Mouse (Mus musculus): ENCODE results near the gene Rptor. TPM values are rescaled to one million over a fixed set of nuclear protein-coding genes. Genes with fewer than 3 reads are reported as not detected.

Rptor gene
- total and polyA plus RNA-seq, 3 experiments, result 33.9 to 34.9 TPM; not detected in 1

DNA sequence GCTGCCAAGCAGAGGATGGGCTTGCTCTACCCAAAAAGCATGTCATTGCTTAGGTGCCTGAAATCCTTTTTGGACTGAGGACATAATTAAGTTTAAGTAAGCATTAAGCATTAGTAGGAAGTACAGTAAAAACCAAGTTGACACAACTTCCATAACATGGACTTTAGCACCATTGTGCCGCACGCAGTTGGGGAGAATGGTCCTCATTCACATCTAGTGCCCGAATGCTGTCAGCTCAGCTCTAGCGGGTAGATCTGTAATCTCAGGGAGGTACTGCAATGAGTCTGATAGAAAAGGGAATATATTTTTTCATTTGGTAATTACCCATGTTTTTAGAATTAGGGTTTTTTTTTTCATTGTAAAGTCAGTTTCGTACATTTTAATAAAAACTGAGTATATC lies 155.5 kb downstream of the Rptor start:
- no peaks in the 10 kb centered on the region for H3K79me2 ChIP-seq (ENCODE audit: control insufficient read depth, insufficient read depth, low read length, poor library complexity)
- TF ChIP-seq TCF12 (IDR thresholded peaks at IDR 0.05; ENCODE audit: low read depth, low read length) (no peak), JUND (IDR thresholded peaks at IDR 0.05; ENCODE audit: low read depth, low read length) (no peak), NELFE (IDR thresholded peaks at IDR 0.05; ENCODE audit: low read depth, low read length) (no peak), NRF1 (IDR thresholded peaks at IDR 0.05; ENCODE audit: insufficient read depth, low read depth, low read length, poor library complexity, severe bottlenecking) (no peak), ZC3H11A (IDR thresholded peaks at IDR 0.05; ENCODE audit: low read depth, low read length) (no peak), MEF2A (IDR thresholded peaks at IDR 0.05; ENCODE audit: extremely low read depth, insufficient replicate concordance, low read depth, low read length, poor library complexity, severe bottlenecking) (no peak), GATA1 (IDR thresholded peaks at IDR 0.05; ENCODE audit: low read depth, low read length) (no peak), SIN3A (IDR thresholded peaks at IDR 0.05; ENCODE audit: low read length) (no peak), GABPA (IDR thresholded peaks at IDR 0.05; ENCODE audit: low read depth, low read length) (no peak), ZMIZ1 (IDR thresholded peaks at IDR 0.05; ENCODE audit: low read depth, low read length) (no peak), ELF1 (IDR thresholded peaks at IDR 0.05; ENCODE audit: low read depth, low read length) (no peak), MYB (IDR thresholded peaks at IDR 0.05; ENCODE audit: low read depth, low read length) (no peak), BHLHE40 (IDR thresholded peaks at IDR 0.05; ENCODE audit: borderline replicate concordance, low read depth, low read length) (no peak), HCFC1 (IDR thresholded peaks at IDR 0.05; ENCODE audit: low read depth, low read length) (no peak), TAL1 (IDR thresholded peaks at IDR 0.05; ENCODE audit: low read length) (no peak), MXI1 (IDR thresholded peaks at IDR 0.05; ENCODE audit: low read depth, low read length) (no peak)
- no peak overlapping the region for H3K9ac ChIP-seq (ENCODE audit: control insufficient read depth, low read depth, low read length, poor library complexity, severe bottlenecking)
- H3K27ac ChIP-seq (ENCODE audit: control insufficient read depth, low read depth, low read length), result no peak overlapping the region
- H3K4me3 ChIP-seq (ENCODE audit: control insufficient read depth in 1 of 2, insufficient read depth in 1 of 2, low read depth in 2 of 2, low read length in 2 of 2), result no peak overlapping the region
- peaks cover 0 to 7% of the 10 kb centered on the region in 2 experiments; a peak in 2 of 4 replicates for H3K36me3 ChIP-seq (ENCODE audit: control insufficient read depth in 1 of 2, insufficient read depth in 2 of 2, low read length in 2 of 2)
- DNase-seq (ENCODE audit: low read depth, low spot score), result no peak
- no peaks in the 10 kb centered on the region for H3K9me3 ChIP-seq (replicated peaks; ENCODE audit: insufficient read depth, low read length)
- no peaks in the 10 kb centered on the region for H3K4me1 ChIP-seq (ENCODE audit: control insufficient read depth in 1 of 2, insufficient read depth in 2 of 2, low read length in 2 of 2)
- H3K27me3 ChIP-seq (ENCODE audit: control insufficient read depth in 1 of 2, insufficient read depth in 2 of 2, low read length in 2 of 2), result no peaks in the 10 kb centered on the region

GRCm38 (mm10) chr11:119758705-119759327 lies 156.1 kb downstream of the Rptor start:
- Histone ChIP-seq H3K9ac (ENCODE audit: control insufficient read depth, low read depth, low read length, poor library complexity, severe bottlenecking) (no peak overlapping the region), H3K79me2 (ENCODE audit: control insufficient read depth, insufficient read depth, low read length, poor library complexity) (no peaks in the 10 kb centered on the region), H3K9me3 (replicated peaks; ENCODE audit: insufficient read depth, low read length) (no peaks in the 10 kb centered on the region), H3K27me3 (ENCODE audit: control insufficient read depth in 1 of 2, insufficient read depth in 2 of 2, low read length in 2 of 2) (no peaks in the 10 kb centered on the region), H3K27ac (ENCODE audit: control insufficient read depth, low read depth, low read length) (no peak overlapping the region), H3K4me1 (ENCODE audit: control insufficient read depth in 1 of 2, insufficient read depth in 2 of 2, low read length in 2 of 2) (no peaks in the 10 kb centered on the region), H3K36me3 (ENCODE audit: control insufficient read depth in 1 of 2, insufficient read depth in 2 of 2, low read length in 2 of 2) (peaks cover 0 to 7% of the 10 kb centered on the region in 2 experiments; a peak in 2 of 4 replicates), H3K4me3 (ENCODE audit: control insufficient read depth in 1 of 2, insufficient read depth in 1 of 2, low read depth in 2 of 2, low read length in 2 of 2) (no peak overlapping the region)
- DNase-seq (ENCODE audit: low read depth, low spot score), result no peak
- TF ChIP-seq MYC (IDR thresholded peaks at IDR 0.05; ENCODE audit: low read depth, low read length), result no peak
- TF ChIP-seq TAL1 (IDR thresholded peaks at IDR 0.05; ENCODE audit: low read length), result no peak
- no peak for TF ChIP-seq MEF2A (IDR thresholded peaks at IDR 0.05; ENCODE audit: extremely low read depth, insufficient replicate concordance, low read depth, low read length, poor library complexity, severe bottlenecking)
- TF ChIP-seq EP300 (IDR thresholded peaks at IDR 0.05; ENCODE audit: low read depth in 1 of 2, low read length in 2 of 2), result no peak
- no peak for TF ChIP-seq NELFE (IDR thresholded peaks at IDR 0.05; ENCODE audit: low read depth, low read length)
- TF ChIP-seq ZNF384 (IDR thresholded peaks at IDR 0.05; ENCODE audit: low read depth, low read length), result no peak
- TF ChIP-seq GABPA (IDR thresholded peaks at IDR 0.05; ENCODE audit: low read depth, low read length), result no peak
- no peak for TF ChIP-seq MYB (IDR thresholded peaks at IDR 0.05; ENCODE audit: low read depth, low read length)
- TF ChIP-seq CTCF (IDR thresholded peaks at IDR 0.05 in 2 of 3, conservative IDR thresholded peaks at IDR 0.05 in 1 of 3; ENCODE audit: control insufficient read depth in 1 of 3, insufficient read depth in 1 of 3, low read depth in 2 of 3, low read length in 3 of 3, poor library complexity in 1 of 3, severe bottlenecking in 1 of 3), result no peak
- TF ChIP-seq MAX (IDR thresholded peaks at IDR 0.05; ENCODE audit: low read length), result no peak

Measured in MEL (cell line).